Mouse (Mus musculus): Measurements from ENCODE around the gene Mpig6b.

DNA sequence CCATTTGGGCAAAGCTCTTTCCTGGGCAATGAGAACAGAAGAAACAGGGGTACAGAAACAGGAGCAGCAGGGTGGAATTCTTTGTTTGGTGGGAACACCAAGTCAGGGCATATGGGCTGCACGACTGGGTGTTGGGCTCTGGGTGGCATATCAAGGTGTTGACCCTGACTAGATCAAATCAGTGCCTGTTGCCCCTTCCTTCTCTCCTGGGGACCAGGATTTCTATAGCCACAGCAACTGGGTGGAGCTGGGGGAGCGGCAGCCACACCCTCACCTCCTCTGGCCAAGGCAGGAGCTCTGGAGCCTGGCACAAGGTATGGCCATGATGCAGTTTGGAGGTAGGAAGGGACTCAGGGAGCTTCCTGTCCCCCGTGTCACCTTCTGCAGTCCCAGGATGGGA lies 47.8 kb downstream of the Mpig6b start:
- no peak for TF ChIP-seq E2F4 (IDR thresholded peaks at IDR 0.05; ENCODE audit: insufficient read depth)
- TF ChIP-seq TCF12 (IDR thresholded peaks at IDR 0.05; ENCODE audit: insufficient read depth, poor library complexity, severe bottlenecking): no peak
- no peak for TF ChIP-seq POLR2A (IDR thresholded peaks at IDR 0.05; ENCODE audit: insufficient read length, low read depth)
- no peak for TF ChIP-seq MYOD1 (IDR thresholded peaks at IDR 0.05; ENCODE audit: control insufficient read depth in 1 of 3, insufficient read length in 2 of 3, low read depth in 2 of 3)
- no peak for TF ChIP-seq MYOG (IDR thresholded peaks at IDR 0.05; ENCODE audit: control insufficient read depth in 1 of 3, insufficient read depth in 1 of 3, insufficient read length in 2 of 3, low read depth in 2 of 3)
- no peak for TF ChIP-seq SRF (IDR thresholded peaks at IDR 0.05; ENCODE audit: control insufficient read depth, insufficient read length, low read depth)
- TF ChIP-seq MAX (IDR thresholded peaks at IDR 0.05; ENCODE audit: low read depth): no peak
- no peak for TF ChIP-seq TCF3 (IDR thresholded peaks at IDR 0.05; ENCODE audit: insufficient read length, low read depth)
- TF ChIP-seq CEBPB (IDR thresholded peaks at IDR 0.05; ENCODE audit: insufficient read depth, poor library complexity, severe bottlenecking): no peak
- no peak for TF ChIP-seq POLR2AphosphoS2 (IDR thresholded peaks at IDR 0.05; ENCODE audit: insufficient read length, low read depth)
- TF ChIP-seq USF1 (IDR thresholded peaks at IDR 0.05; ENCODE audit: low read depth): no peak
- no peak for TF ChIP-seq REST (IDR thresholded peaks at IDR 0.05; ENCODE audit: insufficient read depth, insufficient read length)
